Mouse (Mus musculus) ES-E14 (cell line): ENCODE data around the gene Sh2d6.

Experiments used
- MAFK ChIP-seq: IDR thresholded peaks from 2 replicates; pipeline ENCODE4 v1.6.1; 2014; ENCODE audit warnings: mild to moderate bottlenecking, low read depth, low read length, inconsistent platforms; ENCODE audit not compliant: insufficient read depth
- ZC3H11A ChIP-seq: IDR thresholded peaks from 2 replicates; pipeline ENCODE4 v1.6.1; 2012; ENCODE audit warnings: low read depth, mild to moderate bottlenecking, inconsistent platforms, low read length, borderline replicate concordance
- ZNF384 ChIP-seq: IDR thresholded peaks from 2 replicates; pipeline ENCODE4 v1.6.1; 2012; ENCODE audit warnings: low read depth, low read length, inconsistent platforms

GRCm38 (mm10) chr6:72567508-72567907, 46.0 kb upstream of the Sh2d6 start:
- TF ChIP-seq MAFK, result no peak
- no peak for TF ChIP-seq ZC3H11A
- TF ChIP-seq ZNF384, result no peak
